Mouse (Mus musculus) layer of hippocampus, adult 8-10 months (tissue): ENCODE results near the gene Tmem123. TPM values are rescaled to one million over a fixed set of nuclear protein-coding genes. Genes with fewer than 3 reads are reported as not detected.

ENCODE experiments used
- DNase-seq, 2 experiments: peaks; one replicate each; pipeline ENCODE4 v3.0.0; 2022; ENCODE audit warnings: low spot score in 2 of 2
- total RNA-seq, 4 experiments: library from RNA; stranded (reverse); gene quantifications; 2 replicates each; pipeline ENCODE4 v1.2.4; 2022

Gene Tmem123
- total RNA-seq, 4 experiments from 2014 or later: 9.6 to 15.0 (median 12.1) TPM

DNA sequence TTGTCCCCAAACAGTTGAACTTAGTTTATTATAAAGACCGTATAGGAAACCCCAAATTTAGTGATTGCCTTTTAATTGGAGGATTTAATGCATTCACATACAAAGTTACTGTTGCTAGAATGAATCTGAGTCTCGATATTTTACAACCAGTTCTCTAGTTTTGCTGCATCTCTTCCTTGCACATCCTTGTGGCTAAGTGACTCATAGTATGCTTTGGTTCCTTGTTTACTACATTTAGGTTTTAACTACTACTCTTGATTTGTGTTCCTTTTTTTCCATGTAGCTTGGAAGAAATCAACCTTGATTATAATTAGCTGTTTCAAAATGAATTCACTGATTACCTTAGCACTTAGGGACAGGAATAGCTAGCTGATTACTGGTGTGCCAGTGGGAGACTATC, 11.2 kb downstream of the Tmem123 start:
- DNase-seq: no peak

DNA sequence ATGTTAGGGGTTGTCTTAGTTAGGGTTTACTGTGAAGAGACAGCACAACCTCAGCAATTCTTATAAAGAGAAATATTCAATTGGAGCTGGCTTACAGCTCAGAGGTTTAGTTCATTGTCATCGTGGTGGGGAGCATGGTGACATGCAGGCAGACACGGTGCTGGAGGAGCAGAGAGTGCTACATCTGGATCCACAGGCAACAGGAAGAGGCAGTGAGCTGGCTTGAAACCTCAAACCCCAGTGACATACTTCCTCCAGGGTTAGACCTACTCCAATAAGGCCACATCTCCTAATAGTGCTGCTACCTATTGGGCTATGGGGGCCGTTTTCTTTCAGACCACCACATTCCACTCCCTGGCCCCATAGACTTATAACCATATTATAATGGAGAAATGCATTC, 12.1 kb downstream of the Tmem123 start:
- no peak for DNase-seq

DNA sequence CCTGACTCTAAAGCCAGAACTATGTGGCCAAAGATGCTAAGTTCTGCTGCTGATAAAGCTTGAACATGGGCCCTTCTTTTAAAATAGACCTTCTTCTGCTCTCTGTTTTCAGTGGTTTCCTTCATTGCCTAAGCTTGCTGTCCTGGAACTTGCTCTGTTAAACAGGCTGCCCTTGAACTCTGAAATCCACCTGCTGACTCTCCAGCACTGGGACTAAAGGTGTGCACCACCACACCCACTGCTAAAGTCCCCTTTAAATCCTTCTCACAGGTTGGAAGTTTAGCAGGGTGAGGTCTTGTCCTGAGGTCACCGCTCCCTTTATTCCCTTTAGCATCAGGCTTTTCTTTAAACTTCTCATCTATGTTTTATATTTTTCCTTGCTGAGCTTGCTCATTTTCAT, 13.1 kb downstream of the Tmem123 start:
- DNase-seq: no peak

DNA sequence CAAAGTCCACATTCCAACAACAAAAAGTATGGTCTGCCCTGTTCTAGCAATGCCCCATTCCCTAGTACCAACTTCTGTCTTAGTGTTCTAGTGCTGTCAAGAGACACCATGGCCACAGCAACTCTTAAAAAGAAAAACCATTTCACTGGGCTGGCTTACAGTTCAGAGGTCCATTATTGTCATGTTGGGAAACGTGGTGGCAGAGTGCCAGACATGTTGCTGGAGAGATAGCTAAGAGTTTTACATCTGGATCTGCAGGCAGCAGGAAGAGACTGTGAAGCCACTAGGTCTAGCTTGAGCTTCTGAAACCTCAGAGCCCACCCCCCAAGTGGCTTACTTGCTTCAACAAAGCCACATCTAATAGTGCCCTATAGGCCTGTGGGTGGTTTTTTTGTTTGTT, 13.8 kb downstream of the Tmem123 start:
- no peak for DNase-seq

DNA sequence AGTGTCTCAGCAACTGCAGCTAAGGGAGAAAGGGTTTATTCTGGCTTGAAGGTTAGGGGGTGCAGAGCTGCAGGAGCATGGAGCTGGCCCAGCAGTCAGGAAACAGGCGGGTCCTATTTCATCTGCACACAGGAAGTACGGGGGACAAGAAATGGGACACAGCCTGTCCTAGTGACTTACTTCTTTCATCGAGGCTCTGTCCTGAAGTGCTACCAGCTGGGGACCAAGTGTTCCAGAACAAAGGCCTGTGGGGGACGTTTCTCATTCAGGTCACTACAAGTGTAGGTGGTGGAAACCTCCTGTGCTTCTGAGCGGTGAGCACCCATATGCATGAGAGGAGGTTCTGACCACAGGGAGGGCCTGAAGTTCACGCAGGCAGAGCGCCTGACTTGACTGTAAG, 14.9 kb downstream of the Tmem123 start:
- no peak for DNase-seq

DNA sequence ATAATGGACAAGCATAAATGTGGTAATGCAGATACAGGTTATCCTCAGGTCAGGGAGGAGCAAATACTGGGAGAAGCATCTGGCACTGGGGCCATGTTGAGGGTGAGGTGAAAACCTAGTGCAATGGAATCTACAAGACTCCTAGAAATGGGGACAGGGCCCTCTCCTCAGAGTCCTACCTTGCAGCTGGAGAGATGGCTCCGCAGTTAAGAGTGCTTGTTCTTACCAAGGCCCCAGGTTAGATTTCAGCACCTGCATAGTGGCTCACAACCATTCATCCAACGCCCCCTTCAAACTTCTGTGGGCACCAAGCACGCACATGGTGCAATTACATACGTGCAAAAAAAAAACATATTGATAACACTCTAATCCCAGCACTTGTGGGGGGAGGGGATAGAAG, 15.9 kb downstream of the Tmem123 start:
- DNase-seq: no peak

DNA sequence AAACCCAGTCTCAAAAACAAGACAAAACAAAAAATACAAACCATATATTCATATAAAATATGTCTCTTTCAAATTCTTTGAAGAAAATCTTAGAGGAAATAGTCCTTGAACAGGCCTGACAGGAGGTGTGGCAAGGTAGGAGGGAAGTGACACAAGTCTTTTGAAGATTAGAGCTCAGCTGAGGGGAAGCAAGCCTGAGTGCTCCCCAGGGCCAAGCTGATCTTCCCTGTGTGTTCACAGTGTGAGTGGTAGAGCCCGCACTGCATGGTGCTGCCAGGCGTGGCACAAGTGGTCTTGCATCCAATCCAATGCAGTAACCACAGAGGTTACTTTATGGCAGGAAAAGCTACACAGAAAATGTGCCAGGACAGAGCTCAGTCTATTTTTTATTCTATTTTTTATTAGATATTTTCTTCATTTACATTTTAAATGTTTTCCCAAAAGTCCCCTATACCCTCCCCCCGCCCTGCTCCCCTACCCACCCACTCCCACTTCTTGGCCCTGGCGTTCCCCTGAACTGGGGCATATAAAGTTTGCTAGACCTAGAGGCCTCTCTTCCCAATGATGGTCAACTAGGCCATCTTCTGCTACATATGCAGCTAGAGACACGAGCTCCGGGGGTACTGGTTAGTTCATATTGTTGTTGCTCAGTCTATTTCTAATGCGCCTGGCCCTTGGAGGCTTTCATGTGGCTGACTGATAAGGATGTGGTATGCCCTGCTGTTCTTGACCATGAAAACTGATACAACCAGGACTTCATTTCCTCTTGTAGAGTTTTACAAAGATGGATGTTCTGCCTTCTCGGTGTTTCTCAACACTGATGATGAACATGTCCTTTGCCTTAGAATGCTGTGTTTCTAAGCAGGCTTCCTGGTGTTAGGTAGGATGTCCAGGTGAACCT, 16.7 kb downstream of the Tmem123 start:
- no peak for DNase-seq

DNA sequence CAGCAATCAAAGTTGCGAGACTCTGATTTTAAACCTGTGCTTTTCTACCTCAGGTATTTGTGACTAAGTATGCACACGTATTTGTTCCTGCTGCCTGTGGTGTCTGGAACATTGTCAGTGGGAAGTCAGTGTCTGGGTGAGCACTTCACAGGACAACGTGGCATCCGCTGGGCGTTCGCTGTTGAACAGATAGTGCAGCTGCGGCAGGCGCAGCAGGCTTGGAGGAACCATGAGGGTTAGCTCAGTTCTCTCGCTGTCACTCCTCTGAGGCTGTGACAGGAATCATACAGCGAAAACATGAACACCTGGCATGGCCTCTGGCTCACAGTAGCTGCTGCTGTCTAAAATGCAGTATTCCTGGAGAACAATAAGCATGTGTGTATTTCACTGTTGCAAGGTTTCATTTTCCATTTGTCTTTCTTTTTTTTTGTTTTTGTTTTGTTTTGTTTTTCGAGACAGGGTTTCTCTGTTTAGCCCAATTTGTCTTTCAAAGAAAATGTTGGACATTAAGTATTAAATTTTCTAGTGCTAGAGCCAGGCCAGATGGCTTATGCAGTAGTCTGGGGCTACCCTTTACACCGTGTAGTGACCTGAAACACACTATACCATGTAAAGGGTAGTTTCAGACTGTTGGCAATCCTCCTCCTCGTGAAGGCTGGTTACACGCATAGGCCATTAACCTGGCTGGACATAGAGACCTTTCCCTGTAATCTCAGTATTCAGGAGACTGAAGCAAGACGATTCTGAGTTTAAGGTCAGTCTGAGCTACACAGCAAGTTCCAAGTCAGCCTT, 20.2 kb downstream of the Tmem123 start:
- DNase-seq: no peak

DNA sequence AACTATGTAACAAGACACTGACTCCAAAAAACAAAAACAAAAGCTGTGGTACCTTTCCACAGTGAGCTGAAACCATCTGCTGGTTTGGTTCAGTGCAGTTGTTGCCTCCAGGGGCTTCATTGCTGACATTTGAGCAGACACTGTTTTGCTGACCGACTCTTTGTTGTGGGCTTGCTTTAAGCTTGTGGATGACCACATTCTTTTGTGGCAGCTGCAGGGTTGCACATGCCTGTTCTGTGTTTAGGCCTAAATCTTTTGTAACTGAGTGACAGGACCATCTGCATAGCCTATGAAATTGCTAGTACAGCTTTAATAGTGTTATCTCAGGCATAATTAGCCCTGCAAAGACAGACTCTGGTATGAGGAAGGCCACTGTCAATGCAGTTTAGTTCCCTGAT, 20.8 kb downstream of the Tmem123 start:
- no peak for DNase-seq

DNA sequence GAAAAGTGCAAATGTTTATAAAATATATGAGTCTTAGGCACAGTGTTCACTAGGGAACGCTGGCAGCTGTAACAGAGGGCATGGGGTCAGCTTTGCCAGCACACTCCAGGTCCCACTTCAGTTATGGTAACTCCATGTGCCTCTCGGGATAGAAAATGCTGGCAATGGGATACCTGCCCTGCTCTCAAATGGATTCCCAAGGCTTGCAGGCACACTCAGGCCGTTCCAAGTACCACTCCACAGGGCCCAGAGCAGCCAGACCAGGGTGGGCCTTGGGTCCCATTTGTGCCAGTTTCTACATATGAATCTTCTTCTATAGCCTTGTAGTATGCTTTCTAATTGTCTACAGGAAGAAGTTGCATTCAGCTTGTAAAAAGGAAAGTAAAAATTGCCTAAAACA, 21.6 kb downstream of the Tmem123 start:
- no peak for DNase-seq

DNA sequence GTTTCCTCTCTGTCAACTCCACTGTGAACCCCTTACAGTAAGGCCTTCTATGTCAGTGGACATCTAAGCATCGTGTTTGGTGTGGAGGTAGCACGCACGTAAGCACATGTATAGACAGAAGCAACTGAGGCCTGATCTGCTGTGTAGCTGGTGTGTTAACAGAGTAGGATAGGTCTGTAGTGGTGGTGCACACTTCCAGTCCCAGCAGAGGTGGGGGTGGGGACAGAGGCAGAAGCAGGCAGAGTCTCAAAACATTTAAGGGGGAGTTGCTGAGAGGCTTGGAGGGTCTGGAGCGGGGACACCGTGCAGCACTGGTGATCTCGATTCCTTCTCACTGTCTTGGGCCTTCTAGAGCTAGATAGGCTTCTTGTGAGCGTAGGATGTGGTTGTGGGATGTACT, 22.2 kb downstream of the Tmem123 start:
- DNase-seq: no peak

DNA sequence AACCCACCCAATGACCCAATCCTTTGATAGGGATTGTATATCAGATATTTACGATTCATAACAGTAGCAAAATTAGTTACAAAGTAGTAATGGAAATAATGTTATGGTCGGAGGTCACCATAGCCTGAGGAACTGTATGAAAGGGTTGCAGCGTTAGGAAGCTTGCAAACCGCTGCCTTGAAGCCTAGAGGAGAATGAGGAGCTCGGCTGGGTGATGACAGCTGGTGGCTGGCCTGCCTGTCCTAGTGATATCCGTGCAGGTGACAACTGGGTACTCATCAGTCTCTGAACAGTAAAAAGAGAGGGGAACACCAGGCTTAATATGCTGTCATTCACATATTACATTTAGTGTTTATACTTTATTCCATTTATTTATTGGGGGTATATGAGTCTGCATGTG, 24.6 kb downstream of the Tmem123 start:
- no peak for DNase-seq

DNA sequence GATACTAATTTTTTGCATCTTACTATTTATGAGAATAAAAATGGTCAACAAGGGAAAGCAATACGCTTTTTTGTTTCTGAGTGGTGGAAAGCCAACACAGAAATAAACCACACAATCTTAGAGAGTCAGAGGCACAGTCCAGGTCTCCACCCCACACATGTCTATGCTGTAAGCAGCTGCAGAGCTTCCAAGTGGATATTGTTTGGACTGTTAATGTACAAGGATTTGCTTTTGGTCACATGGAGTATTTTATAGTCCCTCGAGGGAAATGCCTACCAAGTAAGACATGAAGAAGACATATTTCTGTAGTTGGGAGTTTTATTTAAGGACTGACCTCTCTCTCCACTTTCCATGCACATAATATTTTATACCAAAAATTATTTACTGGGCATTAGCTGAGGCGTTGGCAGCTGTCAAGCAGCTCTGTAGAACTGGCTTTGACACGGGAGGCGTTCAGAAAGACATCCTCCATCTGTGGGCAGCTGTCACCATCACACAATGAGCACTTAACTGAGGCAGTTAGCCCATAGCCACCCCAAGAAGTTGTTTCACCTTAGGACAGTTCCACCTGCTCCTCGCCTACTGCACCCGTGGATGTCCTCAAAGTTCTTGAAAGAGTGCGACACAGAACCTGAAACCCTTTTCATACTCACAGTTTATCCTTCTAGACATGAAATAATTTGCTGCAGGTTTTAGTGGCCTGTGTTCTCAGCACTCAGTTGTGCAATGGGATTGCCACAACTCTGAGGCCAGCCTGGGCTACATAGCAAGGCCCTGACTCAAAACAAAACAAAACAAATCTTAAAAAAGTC, 26.1 kb downstream of the Tmem123 start:
- DNase-seq: no peak

DNA sequence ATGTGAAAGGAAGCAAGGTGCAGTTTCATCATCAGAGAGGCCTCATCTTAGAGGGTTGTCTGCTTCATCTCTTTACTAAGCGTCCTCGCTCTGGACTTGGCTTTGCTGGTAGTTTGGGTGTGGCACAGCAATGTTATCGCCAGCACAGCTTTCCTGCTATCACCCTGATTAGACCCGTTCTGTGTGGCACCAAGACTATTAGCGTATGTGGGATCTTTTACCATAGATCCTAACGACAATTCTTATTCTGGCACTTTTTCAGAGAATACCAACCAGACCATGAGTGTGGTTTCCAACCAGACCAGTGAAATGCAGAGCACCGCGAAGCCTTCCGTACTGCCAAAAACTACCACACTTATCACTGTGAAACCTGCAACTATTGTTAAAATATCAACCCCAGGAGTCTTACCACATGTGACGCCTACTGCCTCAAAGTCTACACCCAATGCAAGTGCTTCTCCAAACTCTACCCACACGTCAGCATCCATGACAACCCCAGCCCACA, 26.8 kb downstream of the Tmem123 start:
- no peak for DNase-seq

DNA sequence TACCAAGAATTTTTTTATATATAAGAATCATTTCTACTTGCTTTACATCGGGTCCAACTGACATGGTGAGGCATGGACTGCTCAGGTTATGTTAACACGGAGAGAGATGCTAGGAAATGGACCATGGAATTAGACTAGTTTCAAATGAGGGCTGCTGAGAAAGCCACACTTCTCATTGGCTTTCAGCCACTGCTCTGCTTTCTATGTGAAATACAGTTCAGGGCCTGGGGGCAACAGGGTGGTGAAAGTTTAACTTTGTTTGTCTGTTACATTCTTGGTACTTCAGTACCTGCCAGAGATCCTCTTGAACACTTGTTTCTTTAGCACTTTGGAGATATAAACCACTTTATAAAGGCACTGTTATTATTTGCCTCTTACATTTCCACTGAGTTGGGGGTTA, 29.7 kb downstream of the Tmem123 start:
- no peak for DNase-seq

DNA sequence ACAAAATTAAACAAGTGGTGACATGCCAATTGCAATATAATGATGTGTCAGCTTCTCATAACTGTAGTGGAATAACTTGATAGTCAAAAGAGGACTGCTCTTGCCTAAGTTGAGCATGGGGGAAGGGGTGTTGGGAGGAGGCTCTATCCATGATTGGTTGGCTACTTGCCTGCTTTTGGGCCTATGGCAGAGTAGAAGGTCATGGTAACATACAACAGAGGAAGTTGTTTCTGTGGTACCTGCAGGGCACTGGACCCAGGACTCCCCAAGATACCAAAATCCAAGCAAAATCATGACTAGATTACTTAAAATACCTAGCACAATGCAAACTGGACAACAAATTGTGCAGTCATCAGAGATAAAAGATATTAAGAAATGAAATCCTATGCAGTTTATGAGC, 31.7 kb downstream of the Tmem123 start:
- DNase-seq: no peak

DNA sequence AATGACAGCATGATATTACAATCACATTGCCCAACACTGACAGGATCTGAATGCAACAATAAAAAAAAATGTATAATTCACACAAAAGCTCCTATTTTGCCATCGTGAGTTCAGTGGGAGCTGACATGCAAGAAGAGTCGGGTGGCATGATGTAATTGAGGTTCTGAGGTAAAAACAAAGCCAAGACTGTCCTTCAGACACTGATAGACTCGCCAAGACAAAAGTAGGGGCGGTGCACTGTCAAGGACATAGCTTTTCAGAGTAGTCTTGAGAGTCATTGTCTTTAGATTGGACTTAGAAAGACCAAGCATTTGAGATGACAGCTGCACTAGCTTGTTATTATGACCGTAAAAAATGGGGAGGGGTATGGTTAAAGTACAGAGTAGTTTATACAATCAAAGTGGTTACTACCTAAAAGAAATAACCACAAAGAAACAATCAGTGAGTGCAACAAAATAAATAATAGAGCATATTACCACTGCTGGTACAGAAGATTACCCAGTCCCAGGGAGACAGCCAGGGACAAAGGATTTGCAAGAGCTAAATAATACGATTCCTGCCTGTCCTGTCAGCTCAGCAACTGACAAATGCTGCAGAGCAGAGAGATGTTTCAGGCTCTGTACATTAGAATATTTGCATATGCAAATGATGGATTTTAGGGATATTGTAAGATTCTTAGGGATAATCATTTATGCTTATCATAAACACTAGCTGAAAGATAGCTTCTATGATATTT, 32.5 kb downstream of the Tmem123 start:
- DNase-seq: no peak

DNA sequence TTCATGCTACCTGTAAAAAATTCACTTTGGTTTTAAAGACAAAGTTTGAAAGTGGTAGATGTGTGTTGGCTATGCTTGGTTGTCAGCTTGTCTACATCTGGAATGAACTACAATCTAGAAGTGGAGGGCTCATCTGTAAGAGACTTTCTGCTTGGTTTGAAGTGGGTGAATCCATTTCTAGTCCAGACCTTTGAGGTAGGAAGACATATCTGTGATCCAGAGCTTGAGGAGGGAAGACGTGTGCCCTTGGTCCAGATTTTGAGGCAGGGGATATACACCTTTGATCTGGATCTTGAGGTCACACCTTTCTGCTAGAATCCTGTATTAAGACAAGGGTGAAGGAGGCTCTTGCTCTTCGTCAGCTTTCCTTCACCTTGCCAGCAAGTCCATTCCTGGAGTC, 33.7 kb downstream of the Tmem123 start:
- DNase-seq: no peak

DNA sequence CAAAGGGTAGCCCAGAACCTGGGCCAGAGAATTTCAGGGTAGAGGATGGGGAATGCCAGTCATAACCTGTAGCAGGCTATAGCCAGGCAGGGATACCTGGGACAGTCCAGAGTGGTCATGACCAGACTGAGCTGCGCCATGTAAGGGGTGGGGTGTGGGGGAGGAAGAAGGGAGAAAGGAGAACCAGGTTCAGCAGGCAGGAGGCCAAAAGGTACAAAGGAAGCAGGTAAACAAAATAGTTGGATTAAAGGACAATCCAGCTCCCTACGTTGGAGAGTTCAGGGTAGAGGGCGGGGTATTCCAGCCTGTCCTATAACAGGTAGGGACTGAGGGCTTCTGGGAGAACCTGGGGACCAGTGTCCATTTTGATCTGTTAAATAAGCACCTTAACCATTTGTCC, 34.7 kb downstream of the Tmem123 start:
- DNase-seq: no peak

DNA sequence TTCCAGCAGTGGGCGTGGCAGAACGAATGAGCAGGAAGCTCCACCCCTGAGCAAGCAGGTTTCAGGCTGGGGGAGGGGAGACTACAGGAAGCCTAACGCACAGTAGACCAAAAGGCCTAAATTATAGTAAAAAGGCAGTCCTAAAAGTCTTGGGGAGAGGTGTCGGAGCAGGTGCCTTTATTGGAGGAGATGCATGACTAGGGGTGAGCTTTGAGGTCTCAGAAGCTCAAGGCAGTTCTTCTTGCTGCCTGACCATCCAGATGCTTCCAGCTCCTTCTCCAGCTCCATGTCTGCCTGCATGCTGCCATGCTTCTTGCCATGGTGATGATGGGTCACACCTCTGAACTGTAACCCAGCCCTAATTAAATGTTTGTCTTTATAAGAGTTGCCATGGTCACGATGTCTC, 41.3 kb downstream of the Tmem123 start:
- DNase-seq: no peak

DNA sequence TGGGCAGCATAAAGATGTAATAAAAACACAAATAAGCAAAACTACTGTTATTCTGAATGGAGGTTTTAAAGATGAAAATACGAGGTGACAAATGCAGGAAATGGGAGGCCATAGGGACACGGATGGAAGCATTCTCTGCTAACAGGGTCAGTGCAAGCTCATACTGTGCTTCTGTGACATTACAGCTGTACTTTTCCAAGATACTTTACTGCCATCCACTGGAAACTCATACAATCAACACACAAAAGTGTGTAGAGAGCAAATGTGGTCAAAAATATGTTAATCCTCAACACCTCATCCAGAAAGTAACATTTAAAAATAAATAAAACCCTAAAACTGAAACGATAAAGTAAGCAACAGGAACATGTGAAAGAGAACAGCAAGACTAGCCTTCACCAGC, 58.9 kb downstream of the Tmem123 start:
- no peak for DNase-seq
